Mouse (Mus musculus) fat pad, adult 2 months (tissue): ENCODE results near the gene Ank2.

Source experiments
- DNase-seq: peaks from one replicate; pipeline ENCODE4 v3.0.0-alpha.2; 2011; ENCODE audit warnings: low read depth, low spot score; ENCODE audit errors: extremely low read depth

Ank2 gene

DNA sequence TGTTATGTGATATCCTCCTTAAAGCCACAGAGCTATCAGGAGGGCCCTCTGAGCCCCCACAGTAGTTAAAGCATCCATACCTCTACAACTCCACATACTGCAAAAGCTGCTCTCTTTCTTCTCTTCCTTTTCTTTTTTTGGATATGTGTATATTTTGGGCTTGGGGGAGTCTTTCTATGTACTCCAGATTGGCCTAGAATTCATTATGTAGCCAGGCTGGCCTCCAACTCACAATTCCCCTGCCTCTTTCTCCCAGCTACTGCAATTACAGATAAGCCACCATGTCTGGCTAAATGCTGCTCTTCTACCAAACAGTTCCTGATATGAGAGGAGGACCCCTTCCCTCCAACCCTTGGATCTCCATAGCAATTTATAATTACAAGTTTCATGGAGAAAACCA, 250.5 kb downstream of the Ank2 start:
- no peak for DNase-seq

DNA sequence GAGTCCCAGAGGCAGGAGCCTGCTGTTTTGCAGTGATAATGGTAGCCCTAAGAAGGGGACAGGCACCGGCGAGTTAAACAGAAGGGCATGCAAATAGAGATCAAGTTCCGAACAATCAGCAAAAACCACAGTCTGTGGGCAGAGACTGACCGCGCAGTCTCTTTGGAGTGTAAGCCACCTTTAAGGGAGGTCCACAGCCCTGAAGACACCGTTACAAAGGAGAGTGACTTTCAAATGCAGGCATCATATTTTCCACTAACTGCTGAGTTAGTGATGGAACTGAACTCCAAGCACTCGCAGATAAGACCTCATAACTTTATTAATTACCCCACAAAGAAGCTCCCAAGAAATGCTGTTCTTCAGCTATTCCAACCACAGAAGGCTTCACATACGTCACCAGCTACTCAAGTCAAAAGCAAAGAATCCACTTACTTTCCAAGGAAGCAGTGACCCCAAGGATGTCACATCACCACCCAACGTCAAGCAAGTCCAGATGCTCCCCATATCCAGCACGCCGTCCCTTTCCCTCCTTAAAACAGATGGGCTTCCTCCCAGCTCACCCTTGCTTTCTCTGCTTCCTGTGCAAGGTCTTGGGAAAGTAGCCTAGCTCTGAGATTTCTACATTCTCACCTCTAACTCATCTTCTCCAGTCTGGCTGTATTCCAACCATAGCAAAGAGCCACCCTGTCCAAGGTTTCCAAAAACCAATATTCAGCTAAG, 252.0 kb downstream of the Ank2 start:
- no peak for DNase-seq

DNA sequence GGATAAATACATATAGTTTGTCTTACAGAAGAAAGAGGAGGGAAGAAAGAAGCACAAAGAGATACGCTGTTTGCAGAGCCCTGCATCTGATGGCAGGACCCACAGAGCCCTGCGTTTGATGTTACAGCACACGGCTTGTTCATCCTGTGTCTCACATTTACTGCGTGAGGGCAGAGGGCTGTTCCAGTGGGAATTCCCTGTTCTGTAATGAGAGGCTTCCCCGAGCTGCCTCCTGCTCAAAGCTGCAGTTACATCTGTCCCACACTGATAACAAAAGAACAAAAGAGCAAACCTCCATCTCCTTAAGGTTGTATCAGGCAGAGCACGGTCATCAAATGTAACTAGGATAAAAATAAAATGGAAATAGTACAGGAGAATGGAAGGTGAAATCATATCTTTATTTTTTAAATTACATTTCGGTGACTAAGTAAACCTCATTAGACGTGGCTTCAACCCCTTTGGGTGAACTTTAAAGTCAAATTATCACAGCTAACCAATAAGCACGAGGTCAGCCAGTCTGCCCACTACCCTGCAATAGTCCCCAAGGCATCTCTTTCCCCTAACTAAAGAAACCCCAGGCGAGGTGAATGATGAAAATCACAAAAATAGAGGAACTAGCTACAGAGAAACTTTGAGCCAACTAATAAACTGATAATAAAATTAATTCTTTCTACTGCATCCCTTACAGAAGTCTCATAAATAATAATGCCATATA, 255.1 kb downstream of the Ank2 start:
- no peak for DNase-seq

DNA sequence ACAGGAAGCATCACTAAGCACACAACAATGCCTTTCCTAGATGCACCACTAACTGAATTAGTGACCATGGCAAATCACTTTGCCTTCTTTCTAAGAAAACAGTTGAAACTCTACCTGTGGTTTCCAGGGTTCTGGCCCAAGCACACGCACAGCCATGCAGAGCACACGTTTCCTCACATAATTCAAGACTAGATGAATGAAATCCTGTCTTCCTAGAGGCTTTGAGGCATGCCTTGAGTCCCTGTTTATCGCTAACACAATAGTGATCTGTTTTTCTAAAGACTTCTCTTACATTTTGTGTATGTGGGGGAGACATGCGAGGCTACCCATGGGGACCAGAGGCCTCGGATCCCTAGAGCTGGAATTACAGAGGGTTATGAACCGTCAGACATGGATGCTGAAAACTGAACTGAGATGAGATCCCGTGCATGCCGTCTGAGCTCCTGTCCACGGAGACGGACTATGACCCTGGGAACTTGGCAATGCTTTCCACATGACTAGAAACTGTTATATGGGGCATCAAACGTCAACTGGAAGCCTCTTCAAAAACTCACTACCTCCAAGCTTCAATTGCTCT, 256.8 kb downstream of the Ank2 start:
- no peak for DNase-seq

DNA sequence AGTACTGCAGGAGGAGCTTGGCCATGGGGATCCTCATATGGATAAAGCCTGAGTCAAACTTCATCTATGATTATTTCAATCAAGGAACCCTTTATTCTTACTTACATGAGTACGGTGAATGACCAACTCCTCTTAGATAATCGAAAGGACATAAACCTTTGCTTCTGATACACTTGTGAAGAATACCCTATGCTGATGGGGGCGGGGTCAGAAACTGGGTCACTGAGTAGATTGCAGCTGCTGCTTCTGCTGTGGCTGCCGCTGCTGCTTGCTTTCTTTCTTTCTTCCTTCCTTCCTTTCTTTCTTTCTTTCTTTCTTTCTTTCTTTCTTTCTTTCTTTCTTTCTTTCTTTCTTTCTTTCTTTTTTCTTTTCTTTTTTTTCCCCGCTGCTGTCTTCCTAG, 263.9 kb downstream of the Ank2 start:
- DNase-seq: no peak

DNA sequence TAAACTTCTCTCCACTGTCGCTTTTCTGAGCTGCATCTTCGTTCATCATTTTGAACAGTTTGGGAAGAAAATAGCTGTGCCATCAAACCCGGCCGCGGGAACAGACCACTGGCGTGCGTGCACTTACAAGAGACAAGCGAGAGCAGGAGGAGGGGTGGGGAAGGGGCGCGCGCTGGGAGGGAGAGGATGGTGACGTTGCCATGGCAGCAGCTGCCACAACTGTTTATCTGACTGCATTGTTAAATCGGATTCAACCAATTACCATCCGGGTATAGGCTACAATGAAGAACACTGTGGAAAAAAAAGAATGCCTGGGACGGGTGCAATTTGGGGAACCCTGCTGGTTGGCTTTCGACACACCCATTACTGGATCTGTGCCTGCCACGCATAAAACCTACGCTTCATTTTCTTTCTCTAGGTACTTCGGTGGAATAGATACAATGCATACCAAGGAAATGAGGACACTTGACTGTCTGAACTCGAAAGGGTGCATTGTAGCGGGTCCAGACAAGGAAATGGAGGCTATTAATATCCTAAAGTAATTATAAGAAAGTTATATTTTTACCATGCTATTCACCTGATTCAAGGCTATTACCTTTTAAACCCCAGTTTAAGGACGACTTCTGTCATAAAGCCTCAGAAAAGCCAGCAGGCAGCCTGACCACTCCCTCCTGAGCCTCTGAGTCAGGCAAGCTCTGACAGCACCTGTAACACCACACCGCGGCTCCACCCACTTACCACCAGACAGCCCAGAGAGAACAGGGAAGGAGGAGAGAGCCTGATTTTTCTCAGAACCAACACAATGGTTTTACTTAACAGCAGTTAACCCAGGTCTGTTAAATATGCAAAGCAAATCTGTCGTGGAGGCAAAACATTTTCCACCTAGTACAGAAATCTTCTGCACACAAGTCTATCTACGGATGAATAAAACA, 273.1 kb downstream of the Ank2 start:
- DNase-seq: no peak

DNA sequence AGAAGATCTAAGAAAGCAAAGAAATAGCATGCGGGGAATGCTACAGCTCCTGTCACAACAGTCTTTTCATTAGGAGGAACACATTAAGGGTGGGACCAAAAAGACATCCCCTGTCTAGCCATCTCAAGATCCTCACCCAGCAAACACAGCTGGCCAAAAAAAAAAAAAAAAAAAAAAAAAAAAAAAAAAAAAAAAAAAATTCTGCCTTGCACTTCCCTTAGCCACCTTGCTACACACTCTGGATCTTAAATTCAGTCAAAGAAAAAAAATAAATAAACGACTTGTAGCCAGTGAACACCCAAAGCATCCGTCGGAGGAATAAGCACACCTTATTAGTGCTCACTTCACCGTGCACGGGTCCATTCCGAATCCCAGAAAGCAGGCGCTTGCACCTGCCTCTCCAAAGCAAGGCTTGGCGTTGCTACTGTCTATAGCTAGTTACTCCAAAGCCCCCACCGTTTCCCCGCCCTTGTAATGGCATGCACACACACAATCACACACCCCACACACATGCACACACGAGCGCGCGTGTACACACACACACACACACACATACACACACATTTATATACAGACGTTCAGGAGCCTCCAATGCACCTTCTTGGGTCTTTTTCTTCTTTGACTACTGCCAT, 273.9 kb downstream of the Ank2 start:
- no peak for DNase-seq

DNA sequence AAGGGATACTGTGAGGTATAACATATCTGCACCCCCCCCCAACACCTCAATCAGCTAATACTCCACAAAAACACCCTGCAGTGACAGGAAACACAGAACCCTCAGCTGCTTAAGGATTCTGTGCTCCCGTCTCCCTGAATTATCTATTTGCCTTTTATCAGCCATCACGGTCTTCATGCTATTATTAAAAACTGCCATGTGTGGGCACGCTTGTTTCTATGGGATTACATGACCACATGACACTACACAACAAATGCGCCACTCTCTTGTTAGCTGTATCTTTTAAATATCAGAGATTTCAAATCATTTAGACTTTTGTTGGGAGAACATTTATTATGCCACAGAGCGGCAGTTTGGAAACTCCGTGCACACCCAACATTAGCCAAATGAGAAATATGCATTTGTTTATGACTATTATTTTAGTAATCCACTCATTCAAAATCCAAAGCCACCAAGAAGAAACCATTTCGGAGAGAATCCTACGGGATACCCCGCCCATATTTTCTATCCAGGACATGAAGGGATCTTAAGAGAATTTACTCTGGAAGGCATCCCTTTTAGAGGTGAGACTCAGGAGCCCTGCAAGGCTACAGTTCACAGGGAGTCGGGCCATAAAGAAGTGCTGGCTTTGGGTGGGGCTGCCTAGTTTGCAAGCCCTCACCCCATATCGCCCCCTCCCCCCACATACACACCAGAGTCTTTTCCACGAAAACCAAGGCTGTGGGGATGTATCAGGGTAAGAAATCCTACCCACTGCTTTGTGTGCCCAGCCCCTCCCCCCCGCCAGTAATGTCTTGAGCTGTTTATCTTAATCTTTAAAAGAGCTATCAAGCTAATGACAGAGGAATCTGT, 274.6 kb downstream of the Ank2 start:
- DNase-seq: no peak

DNA sequence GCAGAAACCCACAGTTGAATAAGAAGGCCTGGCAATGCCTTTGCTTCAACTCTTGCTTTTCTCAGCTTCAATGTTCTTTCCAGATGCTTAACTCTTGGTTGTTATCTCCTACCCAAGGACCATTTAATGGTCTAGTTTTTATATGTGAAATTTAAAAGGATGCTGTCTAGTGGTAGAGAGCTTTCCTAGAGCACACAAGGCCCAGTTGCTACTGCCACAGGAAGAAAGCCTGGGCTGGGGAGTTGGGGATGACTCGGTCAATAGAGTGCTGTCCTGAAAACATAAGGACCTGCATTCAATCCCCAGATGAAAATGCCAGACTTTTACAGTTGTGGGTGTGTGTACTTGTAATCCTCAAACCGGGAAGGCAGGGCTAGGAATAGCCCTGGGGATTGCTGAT, 277.1 kb downstream of the Ank2 start:
- no peak for DNase-seq

DNA sequence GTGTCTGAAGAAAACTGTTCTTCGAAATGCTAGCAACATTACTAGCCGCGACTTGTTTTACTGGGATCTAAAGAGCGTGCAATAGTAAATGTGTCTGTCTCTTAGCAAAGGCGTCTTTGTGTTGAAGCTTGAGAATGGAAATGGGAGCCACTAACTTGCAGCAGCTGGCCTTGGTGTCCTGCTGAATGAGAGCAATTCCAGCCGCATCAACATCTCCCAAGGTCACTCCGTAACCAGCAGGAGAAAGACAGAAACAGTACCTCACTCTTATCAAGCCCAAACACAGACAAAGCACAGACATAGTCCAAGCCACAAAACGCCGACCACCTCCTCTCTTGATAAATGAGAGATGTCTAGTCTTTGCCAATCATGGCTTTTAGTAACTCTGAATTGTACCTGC, 278.3 kb downstream of the Ank2 start:
- DNase-seq: no peak

DNA sequence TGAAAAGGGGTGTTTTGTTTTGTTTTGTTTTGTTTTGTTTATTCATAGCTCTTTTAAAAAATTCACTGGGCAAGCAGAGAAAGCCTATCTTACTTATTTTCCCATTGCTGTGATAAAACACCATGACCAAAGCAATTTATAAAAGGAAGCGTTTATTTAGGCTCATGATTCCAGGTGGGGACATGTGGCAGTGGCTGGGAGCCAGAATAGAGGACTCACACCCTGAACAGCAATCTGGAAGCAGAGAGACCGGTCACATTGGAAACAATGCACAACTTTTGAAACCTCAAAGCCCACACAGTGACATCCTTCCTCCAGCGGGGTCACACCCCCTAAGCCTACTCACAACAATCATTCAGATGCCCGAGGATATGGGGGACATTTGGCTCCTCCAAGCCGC, 285.6 kb downstream of the Ank2 start:
- DNase-seq: no peak

DNA sequence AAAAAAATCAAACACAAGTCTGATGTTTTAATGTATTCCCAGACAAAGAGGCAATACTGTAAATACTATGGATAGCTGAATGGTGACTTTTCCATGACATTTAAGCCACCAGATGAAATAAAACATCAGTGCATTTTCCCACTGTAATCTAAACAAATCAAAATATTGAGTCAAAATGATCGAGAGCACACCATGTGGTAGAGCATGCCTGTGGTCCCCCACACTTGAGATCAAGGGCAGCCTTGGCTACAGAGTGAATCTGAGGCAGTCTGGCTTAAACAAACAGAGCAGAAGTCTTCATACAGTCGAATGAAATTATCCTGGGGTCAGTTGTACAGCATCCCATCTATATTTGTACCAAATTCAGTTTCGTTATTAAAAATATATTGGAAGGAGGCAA, 288.0 kb downstream of the Ank2 start:
- no peak for DNase-seq

DNA sequence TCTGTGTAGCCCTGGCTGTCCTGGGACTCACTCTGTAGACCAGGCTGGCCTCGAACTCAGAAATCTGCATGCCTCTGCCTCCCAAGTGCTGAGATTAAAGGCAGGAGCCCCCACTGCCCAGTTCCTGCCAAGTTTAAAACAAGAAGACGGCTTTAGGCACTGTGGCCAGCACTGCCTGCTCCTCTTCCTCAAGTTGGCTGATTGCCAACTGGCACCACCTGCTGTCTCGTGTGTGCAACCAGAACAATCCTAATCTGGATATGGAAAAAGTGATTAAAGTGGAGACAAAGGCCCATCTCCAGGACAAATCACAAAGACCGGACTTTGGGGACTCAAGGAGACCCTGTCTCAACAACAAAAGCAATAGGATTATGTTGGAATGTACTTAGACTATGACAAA, 288.6 kb downstream of the Ank2 start:
- no peak for DNase-seq

DNA sequence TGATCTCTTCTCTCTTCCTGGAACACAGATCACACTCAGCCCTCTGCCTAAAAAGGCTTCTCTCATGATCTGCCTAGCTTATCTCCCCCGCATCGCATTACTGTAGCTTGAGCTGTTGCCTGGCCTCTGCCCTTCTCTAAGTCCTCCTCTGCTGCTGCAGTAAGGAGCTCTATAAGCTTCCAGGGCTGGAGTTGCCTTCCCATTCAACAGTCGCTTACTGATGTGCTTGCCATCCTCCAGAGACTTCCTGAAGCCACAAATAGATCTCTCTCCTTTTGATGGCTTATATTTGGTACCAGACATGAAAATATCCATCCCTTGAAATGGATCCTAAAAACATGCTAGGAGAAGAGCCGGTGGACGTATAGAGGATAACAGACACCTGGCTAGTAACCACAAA, 290.3 kb downstream of the Ank2 start:
- no peak for DNase-seq

DNA sequence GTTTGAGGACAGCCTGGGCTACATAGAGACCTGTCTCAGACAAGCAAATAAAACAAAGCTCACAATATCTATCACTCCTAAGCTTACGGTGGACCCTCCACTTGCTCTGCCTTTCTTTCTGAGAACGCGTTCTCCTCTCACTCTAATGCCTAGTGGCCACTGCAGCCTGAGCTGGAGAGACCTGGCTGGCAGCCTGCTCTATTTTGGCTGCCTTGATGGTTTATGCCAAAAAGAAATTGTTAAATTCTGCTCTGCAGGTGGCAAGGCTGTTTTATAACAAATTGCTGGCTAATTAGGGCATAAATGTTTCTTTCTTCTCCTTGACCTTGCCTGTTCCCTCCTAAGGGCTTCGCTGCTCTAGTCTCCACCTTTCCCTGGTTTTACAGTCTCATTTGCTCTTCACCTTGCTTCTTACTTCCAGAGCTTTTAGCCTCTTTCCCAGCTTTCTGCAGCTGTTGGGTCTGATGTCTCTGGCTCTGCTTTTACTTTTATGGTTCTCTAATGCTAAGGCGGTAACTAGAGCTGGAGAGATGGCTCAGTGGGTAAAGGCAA, 293.2 kb downstream of the Ank2 start:
- DNase-seq: no peak

DNA sequence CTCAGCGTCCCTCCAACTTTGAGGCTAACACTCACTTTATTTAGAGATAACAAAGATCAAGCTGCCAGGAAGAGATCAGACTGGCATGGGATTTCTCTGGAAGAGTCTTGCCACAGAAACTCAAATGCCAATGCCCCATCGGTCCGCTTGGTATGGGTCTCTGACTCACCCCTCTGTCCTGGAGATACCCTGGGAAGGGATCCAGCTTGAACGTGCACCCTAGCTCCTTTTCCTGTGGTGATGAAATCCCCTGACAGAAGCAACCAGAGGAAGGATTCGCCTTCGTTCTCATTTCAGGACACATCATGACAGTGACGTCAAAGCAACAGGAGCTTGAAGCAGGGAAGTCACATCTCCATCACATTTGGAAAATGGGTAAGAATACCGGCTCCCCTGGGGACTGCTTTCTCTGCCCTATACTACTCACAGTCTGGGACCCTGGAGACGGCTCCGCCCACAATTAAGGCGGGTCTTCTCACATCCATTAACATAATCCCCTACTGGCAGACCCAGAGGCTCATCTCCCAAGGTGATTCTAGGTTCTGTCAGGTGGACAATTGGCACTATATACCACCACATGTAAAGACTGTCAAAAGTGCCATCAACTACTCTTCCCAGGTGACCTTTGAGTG, 296.6 kb downstream of the Ank2 start:
- no peak for DNase-seq

DNA sequence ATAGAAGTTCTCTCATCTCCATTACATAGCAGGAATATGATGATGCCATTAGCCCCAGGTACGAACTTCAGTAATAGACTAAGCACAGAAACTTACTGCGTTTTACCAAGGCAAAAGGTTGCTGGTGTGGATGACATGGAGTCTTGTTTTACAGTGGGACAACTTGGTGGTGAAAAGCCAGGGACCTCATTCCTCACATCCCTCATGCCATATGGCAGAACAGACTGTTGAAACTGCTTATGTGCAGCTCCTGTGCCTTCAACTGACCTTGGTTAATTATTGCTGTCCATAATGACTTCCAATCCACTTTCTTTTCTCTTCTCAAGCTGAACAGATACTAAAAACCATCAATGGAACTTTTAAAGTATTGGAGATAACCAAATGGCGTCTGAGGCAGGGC, 298.4 kb downstream of the Ank2 start:
- no peak for DNase-seq

DNA sequence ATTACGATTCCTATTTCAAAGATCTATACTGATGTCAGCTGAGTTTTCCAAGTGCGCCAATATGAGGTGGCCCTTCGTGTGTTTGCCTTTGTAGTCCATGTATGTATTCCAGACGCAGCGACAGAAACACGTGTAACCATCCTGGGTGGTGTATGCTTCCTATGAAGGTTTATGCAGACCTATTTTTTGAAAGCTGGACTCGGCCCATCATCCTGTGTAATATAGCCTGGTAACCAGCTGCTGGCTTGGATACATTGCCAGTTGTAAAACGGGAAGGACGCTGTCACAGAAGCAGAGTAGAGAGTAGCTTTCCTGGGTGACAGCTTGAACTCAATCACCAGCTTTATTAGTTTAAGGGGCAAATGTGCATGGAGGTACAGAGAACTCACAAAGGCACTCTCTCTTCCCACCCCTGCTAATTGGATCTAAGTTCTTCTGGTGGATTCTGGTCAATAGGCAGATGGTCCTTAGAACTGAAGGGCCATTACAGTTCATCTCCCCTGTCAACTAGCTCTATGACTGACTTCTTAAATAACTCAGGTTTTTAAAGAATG, 300.0 kb downstream of the Ank2 start:
- no peak for DNase-seq

DNA sequence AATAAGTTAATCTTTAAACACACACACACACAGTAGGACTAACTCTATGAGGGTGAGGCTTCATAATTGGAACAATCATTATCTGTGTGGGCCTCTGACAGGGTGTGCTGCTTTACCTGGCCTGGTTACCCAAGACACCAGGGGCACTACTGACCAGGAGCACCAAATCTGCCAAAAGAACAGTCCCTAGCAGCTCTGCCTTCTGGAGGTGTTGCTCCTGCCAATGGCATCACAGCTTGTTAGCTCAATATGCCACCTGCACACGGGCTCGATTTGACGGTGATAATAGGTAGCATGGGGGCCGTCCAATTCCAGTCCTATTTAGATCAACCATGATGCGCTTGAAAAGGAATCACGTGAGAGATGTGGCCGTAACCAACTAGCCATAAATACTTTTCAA, 300.5 kb downstream of the Ank2 start:
- no peak for DNase-seq
